Mouse (Mus musculus) fat pad, adult 2 months (tissue): ENCODE measurements at regions not wholly inside any gene's neighbourhood (a gene's known extent, or its start where the extent isn't known, plus 50 kb on each side); places are given as distances from the start of the nearest gene placed in this dataset.
A peak's percentile ranks its signal among the peaks of the same experiment; 100 is the strongest.

Experiments
- DNase-seq: peaks from one replicate; pipeline ENCODE4 v3.0.0-alpha.2; 2011; ENCODE audit warnings: low read depth, low spot score; ENCODE audit errors: extremely low read depth

DNA sequence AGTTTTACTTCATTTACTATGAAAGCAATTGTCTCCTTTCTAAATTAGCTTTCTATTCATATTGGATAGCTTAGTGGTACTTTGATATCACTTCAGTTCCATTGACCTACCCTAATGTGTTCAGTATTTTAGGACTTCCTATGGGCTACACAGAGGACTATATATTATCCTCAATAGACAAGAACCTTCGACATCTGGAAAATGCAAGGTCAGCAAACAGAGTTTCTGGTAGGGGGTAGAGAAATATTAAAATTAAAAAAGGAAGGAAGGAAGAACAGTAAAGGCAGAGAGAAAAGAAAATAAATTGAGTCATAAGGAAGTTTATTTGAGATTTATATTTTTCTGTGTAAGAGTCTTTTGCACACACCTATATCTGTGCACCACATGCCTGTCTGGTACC is 107.4 kb upstream of the Insig1 start:
- no peak for DNase-seq

DNA sequence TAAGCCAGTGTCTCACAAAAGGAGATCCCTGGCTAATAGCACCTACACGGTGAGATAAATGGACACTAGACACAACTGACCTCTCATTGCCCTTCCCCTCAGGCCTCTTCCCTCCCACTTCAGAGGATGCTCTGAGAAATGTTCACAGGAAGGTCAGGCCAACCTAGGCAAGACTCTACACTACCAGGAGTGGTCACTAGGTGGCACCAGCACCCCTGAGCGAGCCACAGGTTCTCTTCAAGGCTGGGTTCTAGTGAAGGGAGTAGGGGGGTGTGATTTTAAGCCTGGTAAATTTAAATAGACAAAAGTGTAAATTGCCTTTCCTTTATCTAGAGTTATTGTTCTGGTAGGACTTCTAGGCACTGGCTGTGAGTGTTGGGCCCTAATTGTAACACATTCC is 76.0 kb upstream of the Insig1 start:
- DNase-seq = no peak

DNA sequence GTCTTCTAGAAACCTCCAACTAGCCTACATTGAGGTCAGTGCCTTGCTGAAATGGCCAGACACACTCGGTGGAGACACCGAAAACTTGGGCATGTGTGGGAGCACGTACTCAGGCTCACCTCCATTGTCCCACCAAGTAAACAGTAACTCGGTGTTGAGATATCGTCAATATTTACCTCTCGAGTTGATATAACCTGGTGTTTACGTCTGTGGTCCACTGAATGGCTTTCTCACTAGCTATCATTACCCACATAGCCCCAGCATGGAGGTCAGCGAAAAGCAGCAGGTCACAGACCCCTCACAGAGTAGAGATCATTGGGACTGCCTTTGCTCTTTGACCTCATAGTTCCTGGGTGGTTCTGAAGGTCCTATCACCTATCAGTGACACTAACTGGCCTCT is 73.4 kb upstream of the Insig1 start:
- DNase-seq = no peak

DNA sequence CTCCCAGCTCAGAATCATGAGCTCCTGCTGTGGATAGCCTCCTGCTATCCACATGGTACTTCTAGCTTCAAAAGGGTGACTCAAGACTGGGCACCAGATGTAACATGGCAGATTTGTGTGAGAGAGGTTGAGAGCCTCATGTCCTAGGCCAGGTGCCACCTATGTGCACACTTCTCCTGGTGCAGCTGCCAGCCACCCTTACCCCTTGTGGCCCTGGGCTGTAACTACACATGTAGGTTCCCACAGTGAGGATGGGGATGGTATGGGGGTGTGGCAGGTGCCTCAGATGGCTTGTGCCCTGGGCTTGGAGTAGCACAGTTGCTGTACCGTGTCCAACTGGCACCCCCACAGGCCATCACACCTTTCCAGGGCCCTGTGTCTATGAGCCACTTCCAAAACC is 68.2 kb upstream of the Insig1 start:
- DNase-seq = no peak

DNA sequence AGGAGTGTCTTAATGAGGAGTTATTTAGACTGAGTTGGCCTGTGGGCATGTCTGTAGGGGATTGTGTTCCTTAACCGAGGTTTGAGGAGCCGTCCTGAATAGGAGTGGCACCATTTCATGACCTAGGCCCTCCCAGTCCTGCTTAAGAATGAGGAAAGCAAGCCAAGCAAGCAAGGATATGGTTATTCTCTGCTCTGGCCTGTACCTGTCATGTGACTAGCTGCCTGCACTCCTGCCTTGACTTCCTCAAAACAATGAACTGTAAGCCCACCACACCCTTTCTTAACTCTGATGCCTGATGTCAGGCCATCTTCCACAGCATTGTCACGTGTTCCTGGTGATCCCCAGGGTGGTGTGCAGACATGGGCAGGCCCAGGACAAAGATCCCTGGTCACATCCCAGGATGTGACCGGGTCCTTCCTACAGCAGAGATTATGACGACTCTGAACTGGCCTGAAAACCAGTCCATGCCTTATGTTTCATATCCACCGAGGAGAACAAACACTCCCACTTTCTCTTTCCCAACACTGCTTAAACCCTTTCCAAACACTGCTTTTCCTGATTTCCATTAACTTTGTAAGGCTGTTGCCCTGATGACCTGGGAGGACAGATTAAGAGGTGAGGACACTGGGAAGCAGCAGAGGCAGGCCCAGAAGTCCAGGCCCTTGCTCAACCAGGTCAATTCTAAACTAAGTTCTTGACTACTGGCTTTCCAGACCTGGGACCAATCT is 67.2 kb upstream of the Insig1 start:
- DNase-seq = peak; percentile 28

DNA sequence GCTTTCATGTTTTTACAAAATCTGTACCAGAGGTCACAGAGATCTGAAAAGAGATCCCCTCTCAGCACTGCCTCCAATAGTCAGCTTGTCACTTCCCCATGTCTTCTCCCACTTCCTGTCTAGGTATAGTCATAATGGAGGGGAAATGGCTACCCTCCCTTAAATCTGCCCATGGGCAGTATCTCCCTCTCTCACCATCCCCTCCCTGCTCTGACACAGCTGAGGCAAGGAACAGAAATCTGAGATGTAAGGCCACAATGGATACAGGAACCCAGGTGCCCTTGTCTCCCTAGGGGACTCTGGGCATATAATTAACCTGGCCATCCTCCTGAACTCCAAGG is 66.7 kb upstream of the Insig1 start:
- DNase-seq = no peak

DNA sequence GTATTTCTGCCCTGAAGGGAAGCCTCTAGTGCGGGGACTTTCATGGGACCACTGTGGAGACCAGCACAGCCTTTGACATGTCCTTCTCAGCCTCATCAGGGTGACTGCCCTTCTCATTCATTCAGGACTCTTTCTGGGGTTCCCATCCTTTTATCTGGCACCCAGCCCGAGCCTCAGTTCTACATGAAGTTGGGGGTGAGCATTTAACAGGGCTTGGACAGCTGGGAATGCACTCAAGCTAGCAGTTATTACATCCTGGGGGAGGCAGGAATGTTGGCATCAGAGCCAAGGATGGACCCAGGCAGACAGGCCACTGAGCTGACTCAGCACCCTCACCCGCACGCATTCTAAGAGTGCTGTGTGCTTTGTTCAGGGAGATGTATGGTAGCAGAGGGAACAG is 61.8 kb upstream of the Insig1 start:
- DNase-seq = no peak

DNA sequence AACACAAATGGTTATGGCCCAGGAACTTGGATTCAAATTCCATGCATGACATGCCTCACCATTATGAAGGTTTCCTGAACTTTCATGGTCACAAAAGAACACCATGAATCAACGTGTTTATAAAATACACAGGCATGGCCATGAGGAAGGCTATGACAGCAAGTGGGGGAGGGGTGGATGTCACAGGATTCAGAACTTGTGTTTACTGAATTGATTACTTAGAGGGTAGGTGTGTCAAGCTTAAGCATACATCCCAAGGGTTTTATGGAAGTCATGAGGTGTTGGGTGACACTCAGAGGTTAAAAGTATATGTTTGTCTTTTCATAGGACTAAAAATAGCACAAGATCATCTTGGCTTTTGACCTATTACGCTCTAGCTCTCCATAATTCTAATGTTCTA is 61.3 kb upstream of the Insig1 start:
- DNase-seq = no peak

DNA sequence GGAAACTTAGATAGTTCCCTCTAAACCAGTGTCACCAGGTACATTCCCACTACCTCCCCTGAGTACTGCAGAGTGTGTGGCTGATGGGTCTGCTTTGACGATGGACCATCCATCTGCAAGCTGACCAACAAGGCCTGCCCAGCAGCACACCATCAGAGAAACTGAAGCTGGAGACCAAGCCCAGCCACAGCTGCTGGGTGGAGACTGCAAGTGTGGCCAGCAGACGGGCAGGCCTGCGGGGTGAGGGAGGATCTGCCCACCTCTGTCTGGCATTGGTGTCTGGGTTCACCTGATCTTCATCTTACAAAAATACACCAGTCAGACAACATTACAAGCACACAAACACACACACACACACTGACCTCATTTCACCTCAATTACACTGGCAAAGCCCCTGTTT is 60.6 kb upstream of the Insig1 start:
- no peak for DNase-seq

DNA sequence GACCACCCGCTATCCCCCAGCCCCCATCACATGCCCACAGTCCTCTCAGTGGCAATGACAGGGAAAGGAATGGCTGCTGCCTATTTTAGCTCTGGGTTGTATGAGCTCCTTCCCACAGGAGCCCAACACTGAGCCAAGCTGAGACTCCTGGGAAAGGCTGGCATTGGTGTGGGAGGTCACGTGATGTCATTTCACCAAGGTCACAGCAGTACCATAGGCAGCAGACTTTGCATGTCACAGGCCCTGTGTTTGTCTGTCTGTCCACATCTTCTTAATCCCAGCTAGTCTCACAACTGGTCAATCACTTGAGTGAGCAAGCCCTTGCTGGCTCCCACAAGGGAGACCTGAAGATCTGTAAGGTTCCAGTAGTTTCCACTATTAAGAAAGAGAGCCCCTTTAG is 58.7 kb upstream of the Insig1 start:
- no peak for DNase-seq

DNA sequence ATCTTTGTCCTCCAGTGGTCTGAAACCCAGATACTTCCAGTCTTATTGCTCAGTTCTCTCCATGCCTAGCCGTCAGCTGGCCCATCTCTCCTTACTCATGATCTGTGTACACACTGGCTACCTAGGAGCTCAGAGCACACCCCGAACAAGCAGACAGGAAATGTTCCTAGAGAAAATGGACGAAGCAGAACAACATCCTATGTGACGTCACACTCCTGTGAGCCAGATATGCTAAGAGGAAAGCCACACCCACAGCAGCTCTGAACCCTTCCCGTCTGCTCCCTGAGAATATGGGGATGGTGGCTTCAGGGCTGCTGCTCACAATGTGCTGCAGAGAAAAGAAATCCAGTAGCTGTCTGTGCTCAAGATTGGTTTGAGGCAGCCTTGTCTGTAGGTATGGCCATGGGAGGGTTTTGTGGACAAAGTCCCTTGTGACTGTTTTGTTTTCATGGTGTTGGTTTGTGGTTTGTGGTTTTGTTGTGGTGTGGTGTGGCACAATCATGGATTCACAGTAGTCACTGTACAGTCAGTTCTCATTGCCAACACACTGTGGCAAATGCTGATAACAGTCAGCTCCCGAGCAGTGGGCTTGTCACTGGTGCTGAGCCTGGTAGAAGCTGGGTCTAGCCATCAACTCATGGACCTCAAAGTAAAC is 57.4 kb upstream of the Insig1 start:
- DNase-seq = no peak

DNA sequence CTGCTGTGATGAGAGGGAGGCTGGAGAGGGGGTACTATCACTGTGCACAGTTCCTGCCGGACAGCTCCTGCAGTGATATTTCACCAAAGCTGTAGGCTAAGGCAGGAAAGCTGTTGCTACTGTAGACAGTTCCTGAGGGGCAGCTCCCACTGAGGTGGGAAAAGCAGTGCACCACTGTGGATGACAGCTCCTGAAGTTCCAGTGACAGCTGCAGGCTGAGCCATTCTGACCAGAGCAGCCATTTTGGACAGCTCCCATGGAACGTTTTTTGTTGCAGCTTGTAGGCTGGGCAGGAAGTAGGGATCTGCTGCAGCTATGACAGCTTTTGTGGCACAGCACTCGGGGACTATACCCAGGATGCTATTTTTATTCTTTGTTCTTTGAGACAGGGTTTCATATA is 51.3 kb upstream of the Insig1 start:
- DNase-seq = no peak
